7 mouse cellular contexts compared by ENCODE assay signal in the genomic region with DNA sequence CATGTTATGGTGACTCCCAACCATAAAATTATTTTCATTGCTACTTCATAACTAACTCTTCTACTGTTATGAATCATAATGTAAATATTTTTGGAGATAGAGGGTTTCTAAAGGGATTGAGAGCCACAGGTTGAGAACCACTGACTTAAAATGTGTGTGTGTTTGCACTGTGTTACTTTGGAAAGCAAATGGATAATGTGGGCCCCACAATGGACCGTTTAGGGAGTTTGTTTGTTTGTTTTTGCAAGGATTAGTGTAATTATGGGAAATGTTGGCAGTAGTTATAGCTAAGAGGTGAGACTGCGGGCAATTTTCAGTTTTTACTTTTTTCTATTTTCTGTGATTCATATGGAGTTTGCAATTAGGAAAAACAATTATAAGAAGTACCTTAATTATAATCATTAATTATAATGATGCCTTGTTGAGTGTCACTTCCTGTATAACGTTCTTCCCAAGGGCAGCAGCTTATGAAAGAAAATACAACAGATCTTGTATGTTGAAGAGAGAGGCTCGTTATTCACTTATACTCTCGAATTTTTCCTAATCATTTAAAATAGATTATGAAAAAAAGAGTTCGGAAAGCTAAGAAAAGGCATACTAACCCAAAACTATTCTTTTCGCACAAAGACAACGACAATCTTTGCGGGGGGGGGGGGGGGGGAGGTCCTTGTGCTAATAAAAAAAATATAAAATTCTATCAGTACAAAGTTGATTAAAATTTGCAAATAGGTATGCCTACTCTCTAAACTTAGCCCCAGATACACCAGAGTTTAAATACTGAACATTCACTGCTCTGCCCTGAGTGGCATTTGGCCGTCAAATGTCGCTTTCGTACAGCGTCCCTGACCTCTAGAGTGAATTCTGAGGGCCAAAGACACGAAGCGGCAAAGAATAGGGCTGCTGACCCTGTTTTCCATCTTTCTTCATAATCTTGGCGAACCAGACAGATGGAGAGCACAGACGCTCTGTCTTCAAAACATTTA. TPM values are rescaled to one million over a fixed set of nuclear protein-coding genes. Genes with fewer than 3 reads are reported as not detected.
DNase-seq lines count a peak whose midpoint lies in the region; ATAC-seq and TF ChIP-seq lines count a peak whose summit lies in the region.

No protein-coding gene starts in this region.

- TF ChIP-seq CTCF in forebrain, postnatal 0 days (IDR thresholded peaks at IDR 0.05; ENCODE audit: low read depth) = no peak

- H3K36me3 ChIP-seq in lung, embryonic 15.5 days = peaks cover 12% of the 10 kb centered on the region; the same call in 1 of the 2 replicates
- peaks cover 5% of the 10 kb centered on the region; the same call in 1 of the 2 replicates for H3K36me3 ChIP-seq in forebrain, postnatal 0 days (ENCODE audit: insufficient read depth)
- H3K36me3 ChIP-seq in liver, embryonic 11.5 days (ENCODE audit: control insufficient read depth, insufficient read depth, low read length) = no peaks in the 10 kb centered on the region
- 0 out of 2 replicates have a peak, but pooled peaks cover 5% of the 10 kb centered on the region for H3K36me3 ChIP-seq in stomach, embryonic 15.5 days

- peak overlapping the region; percentile 74 for H3K27ac ChIP-seq in lung, embryonic 15.5 days
- H3K27ac ChIP-seq in forebrain, postnatal 0 days (ENCODE audit: low read depth, low read length) = no peak overlapping the region
- peak overlapping the region; percentile 62 for H3K27ac ChIP-seq in liver, embryonic 11.5 days (ENCODE audit: low read depth, low read length)
- H3K27ac ChIP-seq in stomach, embryonic 15.5 days = peak overlapping the region; percentile 85

- peak overlapping the region; percentile 50 for H3K4me2 ChIP-seq in lung, embryonic 15.5 days
- H3K4me2 ChIP-seq in forebrain, postnatal 0 days (ENCODE audit: low read depth) = peak overlapping the region; percentile 67
- H3K4me2 ChIP-seq in liver, embryonic 11.5 days = peak overlapping the region; percentile 70
- H3K4me2 ChIP-seq in stomach, embryonic 15.5 days = peak overlapping the region; percentile 56

- peaks cover 5% of the 10 kb centered on the region for H3K4me1 ChIP-seq in lung, embryonic 15.5 days
- no peaks in the 10 kb centered on the region for H3K4me1 ChIP-seq in forebrain, postnatal 0 days (ENCODE audit: insufficient read depth)
- H3K4me1 ChIP-seq in liver, embryonic 11.5 days (replicated peaks; ENCODE audit: control insufficient read depth, insufficient read depth, low read length) = no peaks in the 10 kb centered on the region; the same call in 1 of the 2 replicates
- H3K4me1 ChIP-seq in stomach, embryonic 15.5 days = peaks cover 2% of the 10 kb centered on the region; the same call in 1 of the 2 replicates

- WGBS in lung, embryonic 15.5 days = 3% methylated on average over 17 of the region's 17 CpGs
- WGBS in forebrain, postnatal 0 days = 3% methylated on average over 17 of the region's 17 CpGs
- 5% methylated on average over 17 of the region's 17 CpGs for WGBS in liver, embryonic 11.5 days
- 5% methylated on average over 17 of the region's 17 CpGs for WGBS in stomach, embryonic 15.5 days

- no peaks in the 10 kb centered on the region for H3K27me3 ChIP-seq in lung, embryonic 15.5 days
- no peaks in the 10 kb centered on the region for H3K27me3 ChIP-seq in forebrain, postnatal 0 days (ENCODE audit: insufficient read depth, low read length)
- H3K27me3 ChIP-seq in liver, embryonic 11.5 days (replicated peaks; ENCODE audit: control insufficient read depth, insufficient read depth, low read length) = no peaks in the 10 kb centered on the region
- no peaks in the 10 kb centered on the region for H3K27me3 ChIP-seq in stomach, embryonic 15.5 days (replicated peaks)

- peak overlapping the region; percentile 40 for H3K9ac ChIP-seq in lung, embryonic 15.5 days
- peak overlapping the region; percentile 53 for H3K9ac ChIP-seq in forebrain, postnatal 0 days
- peak overlapping the region; percentile 70 for H3K9ac ChIP-seq in liver, embryonic 11.5 days (ENCODE audit: low read depth, low read length)
- no peak overlapping the region for H3K9ac ChIP-seq in stomach, embryonic 15.5 days

- H3K4me3 ChIP-seq in lung, embryonic 15.5 days = peak overlapping the region; percentile 57
- peak overlapping the region; percentile 71 for H3K4me3 ChIP-seq in forebrain, postnatal 0 days (ENCODE audit: low read depth, low read length)
- H3K4me3 ChIP-seq in liver, embryonic 11.5 days (ENCODE audit: low read depth, low read length) = peak overlapping the region; percentile 74
- peak overlapping the region; percentile 79 for H3K4me3 ChIP-seq in stomach, embryonic 15.5 days (replicated peaks)

- no peak for DNase-seq in lung, postnatal 4 days
- no peak for DNase-seq in forebrain, postnatal 0 days
- no peak for DNase-seq in liver, embryonic 11.5 days (ENCODE audit: low spot score)
- no peak for DNase-seq in frontal cortex, postnatal 14 days (ENCODE audit: low spot score in 2 of 2)

- ATAC-seq in lung, embryonic 15.5 days (ENCODE audit: borderline replicate concordance, extremely low read depth, low FRiP score, low TSS enrichment) = peak; percentile 68
- ATAC-seq in common myeloid progenitor, adult 5-6 weeks (replicated peaks; ENCODE audit: low read depth, poor library complexity, severe bottlenecking) = peak; percentile 64
- ATAC-seq in forebrain, postnatal 0 days = peak; percentile 27
- ATAC-seq in liver, embryonic 11.5 days (replicated peaks; ENCODE audit: low FRiP score) = peak; percentile 74
- ATAC-seq in stomach, embryonic 15.5 days (ENCODE audit: insufficient read depth, low FRiP score, low read depth) = peak; percentile 66

- no peaks in the 10 kb centered on the region for H3K9me3 ChIP-seq in lung, embryonic 15.5 days
- no peaks in the 10 kb centered on the region for H3K9me3 ChIP-seq in forebrain, postnatal 0 days (ENCODE audit: low read length)
- H3K9me3 ChIP-seq in liver, embryonic 11.5 days (ENCODE audit: control insufficient read depth, low read length) = no peaks in the 10 kb centered on the region
- H3K9me3 ChIP-seq in stomach, embryonic 15.5 days = no peaks in the 10 kb centered on the region

RNA-seq across cellular contexts. Expression of a gene that starts 20.1 kb away (rescaled TPM):
- 147 and 148 TPM in 2 replicates for polyA plus RNA-seq in lung, embryonic 15.5 days (2015; fragmentation: Nextera tagmentation; extraction: Ambion mirVana)
- 162 and 186 TPM in 2 replicates for total RNA-seq in common myeloid progenitor, adult 5-6 weeks (2017)
- 81.7 and 90.9 TPM in 2 replicates for total RNA-seq in forebrain, postnatal 0 days (2014; rRNA removed)
- polyA plus RNA-seq in forebrain, postnatal 0 days (2015; fragmentation: Nextera tagmentation; extraction: Ambion mirVana) = 72.7 and 85.3 TPM in 2 replicates
- 165 and 175 TPM in 2 replicates for polyA plus RNA-seq in liver, embryonic 11.5 days (2014; fragmentation: Nextera tagmentation; extraction: Ambion mirVana)
- 132 and 143 TPM in 2 replicates for polyA plus RNA-seq in stomach, embryonic 15.5 days (2015; fragmentation: Nextera tagmentation; extraction: Ambion mirVana)

RNA-seq across cellular contexts. Expression of a gene that starts 53.7 kb away (rescaled TPM):
- polyA plus RNA-seq in lung, embryonic 15.5 days (2015; fragmentation: Nextera tagmentation; extraction: Ambion mirVana) = not detected in 2 replicates
- not detected in 2 replicates for total RNA-seq in common myeloid progenitor, adult 5-6 weeks (2017)
- total RNA-seq in forebrain, postnatal 0 days (2014; rRNA removed) = not detected in 2 replicates
- polyA plus RNA-seq in forebrain, postnatal 0 days (2015; fragmentation: Nextera tagmentation; extraction: Ambion mirVana) = not detected in 2 replicates
- polyA plus RNA-seq in liver, embryonic 11.5 days (2014; fragmentation: Nextera tagmentation; extraction: Ambion mirVana) = not detected in 2 replicates
- polyA plus RNA-seq in stomach, embryonic 15.5 days (2015; fragmentation: Nextera tagmentation; extraction: Ambion mirVana) = not detected in 2 replicates
